Mouse (Mus musculus): ENCODE measurements at regions not wholly inside any gene's neighbourhood (a gene's known extent, or its start where the extent isn't known, plus 50 kb on each side); places are given as distances from the start of the nearest gene placed in this dataset.

DNA sequence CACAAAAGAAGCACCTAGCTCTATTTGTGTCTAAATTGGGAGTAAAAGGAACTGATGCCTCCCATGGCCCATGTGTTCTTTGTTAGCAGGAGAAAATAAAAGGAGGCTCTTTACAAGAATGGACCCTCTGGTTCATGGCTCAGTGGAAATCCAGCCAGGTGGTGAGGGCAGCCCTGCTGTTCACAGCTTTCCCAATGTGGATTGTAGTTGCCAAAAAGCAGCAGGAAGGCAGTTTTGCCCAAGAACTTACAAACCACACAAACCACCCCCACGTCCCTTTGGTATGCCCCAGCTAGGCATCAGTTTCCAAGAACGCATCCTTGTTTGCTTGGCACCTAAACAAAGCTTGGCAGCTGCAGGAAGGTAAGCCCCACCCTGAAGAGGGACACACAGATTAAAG, 174.7 kb downstream of the Fam76b start:
- H3K36me3 ChIP-seq (ENCODE audit: insufficient read depth, low read length) = no peaks in the 10 kb centered on the region
- no peak overlapping the region for H3K4me2 ChIP-seq (ENCODE audit: low read depth, low read length, poor library complexity, severe bottlenecking)
- H3K9me3 ChIP-seq (ENCODE audit: low read length) = no peaks in the 10 kb centered on the region
- no peaks in the 10 kb centered on the region for H3K27me3 ChIP-seq (ENCODE audit: insufficient read depth, low read length)
- H3K27ac ChIP-seq (ENCODE audit: low read depth, low read length) = no peak overlapping the region
- no peak for TF ChIP-seq CTCF (IDR thresholded peaks at IDR 0.05)
- no peak for ATAC-seq (ENCODE audit: low FRiP score)
- H3K4me1 ChIP-seq (ENCODE audit: insufficient read depth, low read length) = no peaks in the 10 kb centered on the region
- WGBS = 45% methylated on average over 2 of the region's 2 CpGs
- DNase-seq (ENCODE audit: low spot score) = peak; percentile 68
- no peak overlapping the region for H3K4me3 ChIP-seq (ENCODE audit: low read depth, low read length)
- no peak overlapping the region for H3K9ac ChIP-seq (replicated peaks; ENCODE audit: low read length, poor library complexity, severe bottlenecking)

DNA sequence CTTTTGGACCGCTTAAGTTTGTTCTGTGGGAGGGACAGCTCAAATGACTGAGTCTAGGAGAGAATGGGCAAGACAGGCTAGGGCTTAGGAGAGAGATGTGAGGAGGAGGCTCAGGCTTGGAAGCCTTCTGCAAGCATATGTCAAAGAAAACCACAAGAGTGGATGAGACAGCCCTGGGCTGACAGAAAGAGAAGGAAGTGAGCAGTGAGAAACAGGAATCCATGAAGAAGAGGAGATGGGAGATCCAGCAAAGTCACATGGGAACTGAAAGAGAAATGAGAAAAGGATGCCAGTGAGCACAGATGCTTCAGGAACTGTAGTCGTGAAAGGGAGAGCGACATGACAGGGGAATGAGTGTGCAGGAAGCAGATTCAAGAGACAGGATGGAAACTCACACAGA, 175.6 kb downstream of the Fam76b start:
- 89% methylated on average over 3 of the region's 3 CpGs for WGBS
- DNase-seq (ENCODE audit: low spot score) = no peak
- H3K9me3 ChIP-seq (ENCODE audit: low read length) = no peaks in the 10 kb centered on the region

DNA sequence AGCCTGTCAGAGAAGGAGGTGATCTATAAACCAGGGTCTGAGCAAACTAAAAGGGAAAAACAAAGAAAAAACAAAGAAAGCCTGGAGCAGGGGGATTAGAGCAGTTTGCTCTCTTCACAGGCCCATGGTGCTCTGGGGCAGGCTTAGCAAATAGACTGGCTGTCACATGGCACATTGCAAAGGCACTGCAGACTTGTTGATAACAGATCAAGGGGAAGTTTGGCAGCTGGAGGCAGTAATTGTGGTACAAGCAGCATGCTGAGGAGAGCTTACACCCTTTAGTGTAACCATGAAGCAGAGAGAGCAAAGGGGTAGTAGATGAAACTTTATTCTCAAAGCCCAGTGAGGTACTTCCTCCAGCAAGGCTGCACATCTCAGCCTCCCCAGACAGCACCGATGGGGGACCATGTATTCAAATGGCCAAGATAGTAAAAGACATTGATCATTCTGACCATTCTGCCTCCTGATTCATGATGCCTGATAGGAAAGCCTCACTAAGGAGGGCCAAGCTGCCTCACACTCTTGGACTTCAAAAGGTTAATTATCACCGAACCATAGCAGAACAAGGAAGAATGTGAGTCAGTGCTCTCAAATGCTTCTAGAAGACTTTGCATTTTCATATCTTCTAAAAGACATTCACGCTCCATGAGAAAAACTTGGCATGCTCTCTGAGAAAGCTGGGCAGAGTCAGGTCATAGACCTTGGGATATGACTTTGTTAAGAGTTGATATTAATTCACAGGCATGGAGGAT, 178.9 kb downstream of the Fam76b start:
- WGBS = 88% methylated on average over 3 of the region's 3 CpGs
- ATAC-seq (ENCODE audit: low FRiP score) (no peak), DNase-seq (ENCODE audit: low spot score) (no peak)
- no peaks in the 10 kb centered on the region for H3K4me1 ChIP-seq (ENCODE audit: insufficient read depth, low read length)
- no peak overlapping the region for H3K4me2 ChIP-seq (ENCODE audit: low read depth, low read length, poor library complexity, severe bottlenecking)
- no peak overlapping the region for H3K27ac ChIP-seq (ENCODE audit: low read depth, low read length)
- no peak for TF ChIP-seq CTCF (IDR thresholded peaks at IDR 0.05)
- no peak overlapping the region for H3K9ac ChIP-seq (replicated peaks; ENCODE audit: low read length, poor library complexity, severe bottlenecking)
- no peaks in the 10 kb centered on the region for H3K36me3 ChIP-seq (ENCODE audit: insufficient read depth, low read length)
- H3K27me3 ChIP-seq (ENCODE audit: insufficient read depth, low read length) = no peaks in the 10 kb centered on the region
- no peaks in the 10 kb centered on the region for H3K9me3 ChIP-seq (ENCODE audit: low read length)
- H3K4me3 ChIP-seq (ENCODE audit: low read depth, low read length) = no peak overlapping the region

More for the DNA sequence above, 175.6 kb downstream of the Fam76b start:
- no peak for ATAC-seq (ENCODE audit: low FRiP score)
- no peak overlapping the region for H3K9ac ChIP-seq (replicated peaks; ENCODE audit: low read length, poor library complexity, severe bottlenecking)
- no peak overlapping the region for H3K27ac ChIP-seq (ENCODE audit: low read depth, low read length)
- no peak for TF ChIP-seq CTCF (IDR thresholded peaks at IDR 0.05)
- no peaks in the 10 kb centered on the region for H3K4me1 ChIP-seq (ENCODE audit: insufficient read depth, low read length)
- H3K4me3 ChIP-seq (ENCODE audit: low read depth, low read length) = no peak overlapping the region
- H3K36me3 ChIP-seq (ENCODE audit: insufficient read depth, low read length) = no peaks in the 10 kb centered on the region
- no peak overlapping the region for H3K4me2 ChIP-seq (ENCODE audit: low read depth, low read length, poor library complexity, severe bottlenecking)
- no peaks in the 10 kb centered on the region for H3K27me3 ChIP-seq (ENCODE audit: insufficient read depth, low read length)

DNA sequence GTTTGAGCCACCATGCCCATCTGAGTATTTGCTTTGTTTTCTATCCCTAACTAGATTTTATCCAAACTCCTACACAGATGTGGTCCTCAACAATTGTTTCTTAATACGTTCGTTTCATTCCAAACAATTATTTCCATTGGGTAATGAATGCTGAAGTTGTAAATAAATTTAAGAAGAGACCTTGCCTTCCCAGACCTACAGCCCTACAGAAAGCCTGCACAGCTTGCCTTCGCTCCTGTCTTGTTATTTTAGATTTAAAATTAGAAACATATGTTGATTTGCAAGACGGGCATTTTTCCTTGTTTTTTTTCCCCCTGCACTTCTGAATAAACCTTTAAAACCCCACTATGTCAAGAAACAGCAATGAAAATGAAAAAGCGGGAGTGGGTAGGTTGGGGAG, 181.9 kb downstream of the Fam76b start:
- no peak overlapping the region for H3K9ac ChIP-seq (replicated peaks; ENCODE audit: low read length, poor library complexity, severe bottlenecking)
- ATAC-seq (ENCODE audit: low FRiP score) = no peak
- H3K4me1 ChIP-seq (ENCODE audit: insufficient read depth, low read length) = no peaks in the 10 kb centered on the region
- H3K27me3 ChIP-seq (ENCODE audit: insufficient read depth, low read length) = no peaks in the 10 kb centered on the region
- no peak overlapping the region for H3K4me3 ChIP-seq (ENCODE audit: low read depth, low read length)
- no peak for DNase-seq (ENCODE audit: low spot score)
- no peak for TF ChIP-seq CTCF (IDR thresholded peaks at IDR 0.05)
- no peak overlapping the region for H3K27ac ChIP-seq (ENCODE audit: low read depth, low read length)
- 86% methylated on average over 5 of the region's 5 CpGs for WGBS
- H3K9me3 ChIP-seq (ENCODE audit: low read length) = no peaks in the 10 kb centered on the region
- no peaks in the 10 kb centered on the region for H3K36me3 ChIP-seq (ENCODE audit: insufficient read depth, low read length)
- no peak overlapping the region for H3K4me2 ChIP-seq (ENCODE audit: low read depth, low read length, poor library complexity, severe bottlenecking)

DNA sequence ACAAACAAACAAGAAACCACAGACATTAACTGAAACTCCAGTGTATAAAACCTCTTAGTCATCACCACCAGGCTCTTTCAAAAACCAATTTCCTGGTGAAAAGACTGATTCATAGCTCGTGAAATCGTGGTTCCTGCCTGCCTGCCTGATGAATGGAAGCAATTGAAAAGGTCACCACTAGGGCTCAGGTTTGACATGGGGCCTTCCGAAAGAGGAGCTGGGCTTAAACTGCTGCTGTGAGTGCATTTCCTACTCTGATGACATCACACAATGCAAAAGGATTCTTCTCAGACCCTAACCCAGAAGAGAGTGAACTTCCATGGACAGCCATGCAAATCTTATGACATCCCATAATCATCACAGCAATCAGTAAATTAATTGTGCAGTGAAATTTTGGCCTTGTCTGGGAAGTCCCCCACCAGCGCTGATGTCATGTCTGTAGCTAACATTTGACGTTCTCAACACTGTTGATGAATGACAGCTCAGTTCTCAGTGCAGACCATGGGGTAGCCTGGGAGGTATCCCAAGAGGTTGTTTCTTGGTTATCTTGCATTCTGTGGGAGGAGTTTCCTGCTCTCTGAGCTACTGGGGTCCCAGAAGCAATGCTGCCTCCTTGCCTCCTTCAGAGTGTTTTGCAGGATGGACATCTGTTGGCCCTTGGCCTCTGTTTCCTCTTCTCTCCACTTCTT, 182.9 kb downstream of the Fam76b start:
- Histone ChIP-seq H3K27me3 (ENCODE audit: insufficient read depth, low read length) (no peaks in the 10 kb centered on the region), H3K4me2 (ENCODE audit: low read depth, low read length, poor library complexity, severe bottlenecking) (no peak overlapping the region), H3K9me3 (ENCODE audit: low read length) (no peaks in the 10 kb centered on the region), H3K36me3 (ENCODE audit: insufficient read depth, low read length) (no peaks in the 10 kb centered on the region), H3K4me3 (ENCODE audit: low read depth, low read length) (no peak overlapping the region), H3K9ac (replicated peaks; ENCODE audit: low read length, poor library complexity, severe bottlenecking) (no peak overlapping the region), H3K27ac (ENCODE audit: low read depth, low read length) (no peak overlapping the region), H3K4me1 (ENCODE audit: insufficient read depth, low read length) (no peaks in the 10 kb centered on the region)
- DNase-seq (ENCODE audit: low spot score) (no peak), ATAC-seq (ENCODE audit: low FRiP score) (no peak)
- 56% methylated on average over 5 of the region's 5 CpGs for WGBS
- TF ChIP-seq CTCF (IDR thresholded peaks at IDR 0.05) = peak; percentile 44

DNA sequence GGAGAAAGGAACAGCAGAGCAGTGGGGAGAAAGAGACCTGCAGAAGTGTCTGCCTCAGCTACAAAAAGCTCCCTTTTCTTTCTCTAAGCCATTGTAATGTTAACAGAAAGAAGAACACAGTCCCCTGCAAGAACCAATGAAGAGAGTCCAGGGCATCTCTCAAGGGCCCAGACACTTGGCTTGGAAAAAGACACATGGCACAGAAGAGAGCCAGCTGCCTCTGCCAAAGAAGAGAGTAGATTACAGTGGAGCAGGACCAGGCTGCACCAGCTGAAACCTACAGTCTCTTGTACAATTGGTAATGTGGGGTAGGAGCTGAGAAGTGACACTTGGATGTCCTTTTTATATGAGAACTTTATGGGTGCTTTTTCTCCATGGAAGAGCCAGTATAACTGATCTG, 196.7 kb downstream of the Fam76b start:
- no peaks in the 10 kb centered on the region for H3K36me3 ChIP-seq (ENCODE audit: insufficient read depth, low read length)
- H3K4me2 ChIP-seq (ENCODE audit: low read depth, low read length, poor library complexity, severe bottlenecking) = no peak overlapping the region
- no peaks in the 10 kb centered on the region for H3K9me3 ChIP-seq (ENCODE audit: low read length)
- H3K27ac ChIP-seq (ENCODE audit: low read depth, low read length) = no peak overlapping the region
- H3K4me1 ChIP-seq (ENCODE audit: insufficient read depth, low read length) = no peaks in the 10 kb centered on the region
- DNase-seq (ENCODE audit: low spot score) (no peak), ATAC-seq (ENCODE audit: low FRiP score) (no peak)
- no peak for TF ChIP-seq CTCF (IDR thresholded peaks at IDR 0.05)
- H3K27me3 ChIP-seq (ENCODE audit: insufficient read depth, low read length) = no peaks in the 10 kb centered on the region
- H3K4me3 ChIP-seq (ENCODE audit: low read depth, low read length) = no peak overlapping the region
- no peak overlapping the region for H3K9ac ChIP-seq (replicated peaks; ENCODE audit: low read length, poor library complexity, severe bottlenecking)
